Mouse (Mus musculus): Measurements from ENCODE around the gene Ell2.
A peak's percentile ranks its signal among the peaks of the same experiment; 100 is the strongest.

Gene Ell2

DNA sequence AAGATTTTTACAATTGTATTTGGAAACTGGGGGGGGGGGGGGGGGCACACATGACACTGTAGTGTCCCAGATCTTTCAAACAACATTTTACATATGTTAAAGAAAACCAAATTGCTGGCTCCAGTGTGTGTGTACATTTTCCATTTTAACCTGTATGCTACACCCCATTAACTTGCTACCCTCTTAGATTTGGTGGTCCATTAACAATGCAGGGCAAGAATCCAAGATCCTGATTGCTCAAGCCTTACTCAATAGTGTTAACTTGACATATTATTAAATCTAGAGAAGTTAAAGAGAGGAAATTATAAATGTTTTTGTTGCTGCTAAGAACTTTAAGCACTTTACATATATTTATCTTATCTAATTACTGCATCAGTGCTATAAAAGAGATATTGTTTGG, 24.2 kb downstream of the Ell2 start:
- ATAC-seq (ENCODE audit: insufficient number of reproducible peaks, low FRiP score, low TSS enrichment), result no peak

DNA sequence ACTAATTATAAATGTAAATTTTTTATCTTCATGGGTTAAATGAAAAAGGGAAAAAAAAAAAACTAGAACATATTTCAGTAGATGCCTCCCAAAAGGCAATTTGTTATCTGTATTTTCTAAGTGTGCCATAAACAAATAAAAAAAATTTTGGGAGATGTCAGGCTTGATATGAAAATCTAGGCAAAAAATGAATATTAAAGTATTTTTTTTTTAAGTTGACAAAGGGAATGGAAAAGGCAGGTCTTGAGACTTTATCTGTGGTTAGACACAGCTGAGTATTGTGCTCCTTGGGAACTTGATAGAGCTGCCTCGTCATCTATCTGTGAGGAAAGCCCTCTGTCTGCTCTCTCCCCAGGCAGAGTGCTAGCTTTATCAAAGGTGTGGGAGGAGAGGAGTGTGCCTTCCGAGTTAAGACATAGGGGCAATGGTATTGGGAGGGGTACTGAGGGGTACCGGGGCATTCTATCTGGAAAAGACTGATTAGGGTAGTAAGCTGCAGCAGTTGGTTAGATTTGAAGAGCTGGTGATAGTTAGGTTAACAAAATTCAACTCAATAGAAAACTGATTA, 27.1 kb downstream of the Ell2 start:
- ATAC-seq (ENCODE audit: insufficient number of reproducible peaks, low FRiP score, low TSS enrichment), result no peak

DNA sequence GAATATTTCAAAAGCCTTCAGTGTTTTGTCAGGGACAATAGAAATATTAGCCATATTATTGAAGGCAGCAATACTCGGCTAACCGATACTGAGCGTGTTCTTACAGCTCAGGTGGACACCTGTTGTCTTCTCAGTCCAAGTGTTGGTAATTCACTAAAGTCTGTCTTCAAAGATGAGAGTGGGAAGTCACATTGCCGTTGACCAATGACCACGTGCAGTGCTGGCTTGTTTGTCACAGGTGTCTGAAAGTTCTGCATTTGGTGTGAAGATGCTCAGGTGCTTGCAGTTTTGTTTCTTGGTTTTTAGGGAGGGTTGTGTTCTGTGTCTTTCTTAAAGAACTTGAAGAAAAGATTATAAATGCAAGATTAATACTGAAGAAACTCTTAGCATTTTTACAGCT, 27.7 kb downstream of the Ell2 start:
- ATAC-seq (ENCODE audit: insufficient number of reproducible peaks, low FRiP score, low TSS enrichment), result no peak

DNA sequence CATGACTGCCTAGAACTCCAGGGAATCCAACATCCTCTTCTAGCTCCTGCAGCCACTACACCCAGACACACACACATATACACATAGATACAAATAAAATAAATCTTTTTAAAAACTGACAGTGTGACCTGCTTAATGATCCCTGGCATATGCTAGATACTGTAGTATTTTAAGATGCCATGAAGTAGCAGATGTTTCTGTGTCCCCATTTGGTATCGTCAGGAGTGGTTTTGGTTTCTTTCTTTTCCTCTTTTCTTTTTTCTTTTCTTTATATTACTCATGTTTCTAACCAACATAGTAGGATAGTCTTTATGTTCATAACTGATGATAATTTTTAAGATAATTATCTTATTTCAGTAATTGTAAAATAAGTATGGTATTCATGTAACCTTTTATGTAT, 29.0 kb downstream of the Ell2 start:
- ATAC-seq (ENCODE audit: insufficient number of reproducible peaks, low FRiP score, low TSS enrichment), result no peak

DNA sequence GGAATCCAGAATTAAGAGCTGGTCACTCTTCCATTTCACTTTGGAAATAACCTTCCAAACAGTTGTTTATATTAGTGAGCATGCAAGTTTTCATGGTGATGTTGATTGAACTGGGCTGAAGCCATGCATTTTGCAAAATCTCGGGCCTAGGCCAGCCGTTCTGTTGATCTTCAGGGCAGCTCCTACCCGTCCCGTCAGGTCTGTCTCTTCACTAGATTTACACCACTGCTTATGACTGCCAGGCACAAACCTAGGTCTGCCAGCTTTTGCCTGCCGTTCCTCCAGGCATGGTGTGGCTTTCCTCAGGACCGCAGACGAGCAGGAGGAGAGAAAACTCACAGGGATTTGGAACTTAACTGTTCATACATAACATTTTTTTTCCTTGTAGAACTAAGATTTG, 31.4 kb downstream of the Ell2 start:
- ATAC-seq (ENCODE audit: insufficient number of reproducible peaks, low FRiP score, low TSS enrichment), result no peak

DNA sequence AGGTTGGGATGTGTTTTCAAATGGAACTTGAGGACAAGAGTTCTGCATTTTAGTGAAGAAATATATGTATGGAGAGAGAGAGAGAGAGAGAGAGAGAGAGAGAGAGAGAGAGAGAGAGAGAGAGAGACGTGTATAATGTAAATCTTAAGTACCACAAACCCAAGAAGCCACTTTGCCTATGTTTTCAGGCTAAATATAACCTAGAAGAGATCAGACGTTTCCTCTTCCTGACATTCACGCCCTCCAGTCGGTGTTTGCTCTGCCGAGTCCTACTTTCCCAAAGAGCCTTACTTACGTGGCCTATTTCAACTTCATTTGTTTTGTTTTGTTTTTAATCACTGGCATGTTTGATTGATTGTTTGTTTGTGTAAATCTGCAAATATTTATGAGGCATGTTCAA, 32.0 kb downstream of the Ell2 start:
- ATAC-seq (ENCODE audit: insufficient number of reproducible peaks, low FRiP score, low TSS enrichment), result no peak

DNA sequence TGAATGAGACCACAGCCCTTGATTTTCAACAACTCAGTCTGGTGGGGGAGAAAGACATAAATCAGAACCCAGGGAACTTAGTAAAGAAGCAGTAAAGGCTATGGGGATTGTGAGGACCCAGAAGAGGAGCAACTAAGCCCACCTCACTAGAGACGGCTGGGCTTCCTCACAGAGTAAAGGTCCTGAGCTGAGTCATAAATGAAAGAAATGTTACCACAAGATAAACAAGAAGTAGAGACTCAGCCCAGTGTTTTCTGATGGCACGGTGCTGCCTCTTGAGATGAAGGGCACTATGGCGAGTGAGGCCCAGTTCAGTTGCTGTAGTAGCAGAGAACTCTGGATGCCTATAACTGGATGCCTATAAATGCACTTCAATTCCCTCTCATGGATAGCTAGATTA, 32.4 kb downstream of the Ell2 start:
- ATAC-seq (ENCODE audit: insufficient number of reproducible peaks, low FRiP score, low TSS enrichment), result no peak

DNA sequence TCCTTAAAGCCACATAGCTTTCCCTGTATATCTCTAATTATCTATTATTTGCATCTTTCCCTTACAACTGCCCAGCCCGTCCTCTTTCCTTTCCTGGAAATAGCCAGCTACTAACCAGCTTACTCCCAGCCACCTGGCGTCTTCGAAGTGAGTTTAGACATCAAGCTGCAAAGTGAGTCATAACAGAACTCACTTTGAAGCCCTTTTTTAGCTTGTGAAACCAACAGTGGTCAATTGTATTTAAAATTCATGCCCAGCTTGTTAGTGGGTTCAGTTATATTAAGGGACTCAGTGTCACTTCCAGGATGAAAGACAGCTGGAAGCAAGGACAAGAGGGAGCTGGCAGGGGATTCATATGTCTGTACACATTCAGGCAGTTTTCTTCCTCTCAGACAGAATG, 33.5 kb downstream of the Ell2 start:
- no peak for ATAC-seq (ENCODE audit: insufficient number of reproducible peaks, low FRiP score, low TSS enrichment)

DNA sequence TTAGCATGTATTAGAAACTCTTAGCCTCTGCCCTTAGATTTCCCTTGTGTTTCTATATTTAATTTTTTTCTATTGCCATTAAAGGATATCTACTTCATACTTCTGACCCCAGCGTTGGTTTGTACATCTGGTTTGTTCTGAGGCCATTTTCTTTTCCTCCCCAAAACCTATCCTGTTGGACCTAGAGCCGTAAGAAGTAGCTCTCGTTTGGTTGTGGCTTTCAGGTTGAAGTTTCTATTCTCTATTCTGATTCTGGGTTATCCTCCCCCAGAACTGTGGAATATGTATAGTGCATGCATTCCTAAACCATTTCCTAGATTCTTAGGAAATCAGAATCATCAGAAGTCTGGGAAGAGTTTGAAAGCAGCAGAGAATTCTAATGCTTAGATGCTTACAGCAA, 34.6 kb downstream of the Ell2 start:
- ATAC-seq (ENCODE audit: insufficient number of reproducible peaks, low FRiP score, low TSS enrichment), result no peak

DNA sequence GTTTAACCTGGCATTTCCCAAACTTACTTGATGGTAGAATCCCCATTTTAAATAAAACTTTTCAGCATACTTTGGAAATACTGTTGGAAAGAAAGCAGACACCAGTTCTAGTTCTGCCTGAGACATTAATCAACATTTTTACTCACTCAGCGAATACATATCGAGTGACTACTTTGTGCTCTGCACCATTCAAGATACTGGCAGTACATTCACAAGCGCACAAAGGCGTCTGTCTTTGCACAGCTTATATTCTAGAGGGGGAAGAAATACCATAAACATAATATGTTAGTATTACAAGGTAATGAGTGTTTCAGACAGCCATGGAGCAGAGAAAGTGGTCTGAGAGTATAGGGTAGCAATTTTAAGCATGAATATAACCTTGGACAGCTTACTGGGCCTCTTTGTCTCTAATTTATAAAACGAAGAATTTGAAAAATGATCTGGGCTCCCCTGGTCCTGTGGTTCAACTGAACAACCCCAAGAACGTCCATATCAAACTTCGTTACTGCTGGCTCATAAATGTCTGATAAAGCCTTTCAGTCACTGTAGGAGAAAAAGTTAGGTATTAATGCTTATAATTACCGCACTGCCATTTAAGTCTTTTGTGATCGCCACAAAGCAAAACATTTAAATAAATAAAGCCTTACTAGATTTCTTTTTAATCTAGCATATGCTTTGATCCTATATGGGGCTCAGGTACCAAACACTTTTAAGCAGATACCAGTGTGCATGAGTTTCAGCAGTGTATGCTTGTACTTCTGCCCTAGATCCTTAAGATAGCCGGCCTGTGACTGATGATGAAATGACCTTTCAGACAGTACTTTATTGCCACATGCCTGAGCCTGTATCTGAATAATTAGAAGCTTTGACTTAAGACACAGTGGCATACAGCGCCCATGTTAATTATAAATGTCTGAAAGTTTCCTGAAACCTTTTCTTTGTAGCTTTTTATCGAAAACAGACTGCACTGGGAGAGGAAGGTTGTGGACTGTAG, 35.5 kb downstream of the Ell2 start:
- no peak for ATAC-seq (ENCODE audit: insufficient number of reproducible peaks, low FRiP score, low TSS enrichment)

DNA sequence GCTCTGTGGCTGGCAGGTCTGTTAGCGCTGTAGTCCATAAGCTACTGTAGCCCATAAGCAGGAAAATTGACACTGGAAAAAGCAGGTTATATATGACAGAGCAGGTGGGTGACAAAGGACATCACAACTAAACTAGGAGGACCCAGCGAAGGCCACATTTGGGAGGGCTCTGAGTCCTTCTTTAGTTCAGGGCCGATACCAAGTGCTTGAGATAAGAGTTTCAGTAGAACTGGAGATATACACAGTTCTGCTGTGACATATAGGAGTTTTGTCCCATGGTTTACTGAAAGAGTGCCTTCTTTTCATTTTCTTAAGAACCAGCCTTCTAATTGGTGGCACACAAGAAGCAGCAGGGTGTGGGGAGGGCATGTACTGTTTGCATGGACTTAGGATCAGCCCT, 36.4 kb downstream of the Ell2 start:
- ATAC-seq (ENCODE audit: insufficient number of reproducible peaks, low FRiP score, low TSS enrichment), result no peak

DNA sequence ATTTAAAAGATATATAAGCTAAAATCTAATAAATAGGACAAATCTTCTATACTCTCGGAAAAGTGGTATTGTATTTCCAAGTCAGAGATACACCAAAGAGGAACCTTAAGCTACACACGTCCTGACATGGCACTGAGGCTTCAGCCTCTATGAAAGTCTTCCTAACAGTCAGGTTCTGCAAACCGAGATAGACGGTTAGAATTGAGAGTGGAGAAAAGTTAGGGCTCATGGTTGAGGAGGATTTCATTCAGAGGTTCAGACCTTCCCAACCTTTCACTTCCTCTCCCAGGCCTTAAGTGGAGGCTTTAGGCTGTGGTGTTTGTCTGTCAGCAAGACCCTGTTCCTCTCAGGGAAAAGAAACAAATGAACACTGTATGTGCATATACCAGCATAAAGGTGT, 37.5 kb downstream of the Ell2 start:
- ATAC-seq (ENCODE audit: insufficient number of reproducible peaks, low FRiP score, low TSS enrichment), result no peak

DNA sequence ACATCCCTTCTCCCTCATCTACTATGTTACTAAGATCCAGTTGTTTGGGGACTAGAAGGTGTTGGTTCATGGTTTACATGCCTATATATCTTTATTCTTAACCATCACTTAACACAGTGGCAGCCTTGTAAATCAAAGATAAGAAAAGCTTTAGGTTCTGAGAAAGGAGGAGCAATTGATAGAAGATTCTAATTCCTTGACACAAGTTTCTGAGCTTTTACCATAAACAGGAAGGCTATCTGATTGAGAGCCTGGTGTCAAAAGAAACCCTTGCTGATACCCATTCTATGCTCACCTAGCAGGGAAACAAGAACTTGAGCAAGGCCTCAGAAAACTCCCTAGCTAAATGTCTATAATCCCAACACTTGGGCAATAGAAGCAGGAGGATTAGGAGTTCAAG, 38.8 kb downstream of the Ell2 start:
- ATAC-seq (ENCODE audit: insufficient number of reproducible peaks, low FRiP score, low TSS enrichment), result no peak

DNA sequence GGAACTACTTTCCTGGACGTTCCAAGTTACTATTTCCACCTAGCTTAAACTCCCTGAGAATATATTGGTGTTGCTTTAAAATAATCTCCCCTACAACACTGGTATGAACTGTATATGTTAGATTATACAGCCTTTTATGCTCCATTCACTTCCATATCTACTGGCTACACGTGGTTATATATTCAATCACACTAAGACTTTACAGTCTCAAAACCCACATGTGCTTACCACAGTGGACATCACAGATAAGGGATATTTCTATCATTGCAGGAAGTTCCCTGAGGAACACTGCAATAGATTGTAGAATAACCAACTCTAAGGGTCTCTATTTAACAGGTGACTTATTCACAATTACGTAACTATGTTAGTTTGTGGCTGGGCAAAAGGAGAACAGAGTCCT, 40.7 kb downstream of the Ell2 start:
- ATAC-seq (ENCODE audit: insufficient number of reproducible peaks, low FRiP score, low TSS enrichment), result no peak

DNA sequence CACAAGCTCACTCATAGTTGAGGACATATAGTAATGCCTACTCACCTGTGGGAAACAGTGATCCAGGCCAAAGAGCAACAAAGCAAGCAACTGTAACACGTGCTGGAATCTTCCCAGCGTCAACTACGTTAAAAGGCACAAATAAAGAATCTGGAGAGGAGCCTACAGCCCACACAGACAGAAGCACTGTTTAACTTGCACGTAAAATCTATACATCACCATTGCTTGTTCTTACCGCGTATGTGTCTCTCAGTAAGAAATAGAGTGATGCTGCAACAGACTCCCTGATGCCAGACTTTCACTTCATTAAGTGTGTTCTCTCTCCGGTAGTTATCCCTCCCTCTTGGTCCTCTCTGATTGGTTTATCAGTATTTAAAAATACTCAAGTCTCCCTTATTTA, 42.1 kb downstream of the Ell2 start:
- no peak for ATAC-seq (ENCODE audit: insufficient number of reproducible peaks, low FRiP score, low TSS enrichment)

DNA sequence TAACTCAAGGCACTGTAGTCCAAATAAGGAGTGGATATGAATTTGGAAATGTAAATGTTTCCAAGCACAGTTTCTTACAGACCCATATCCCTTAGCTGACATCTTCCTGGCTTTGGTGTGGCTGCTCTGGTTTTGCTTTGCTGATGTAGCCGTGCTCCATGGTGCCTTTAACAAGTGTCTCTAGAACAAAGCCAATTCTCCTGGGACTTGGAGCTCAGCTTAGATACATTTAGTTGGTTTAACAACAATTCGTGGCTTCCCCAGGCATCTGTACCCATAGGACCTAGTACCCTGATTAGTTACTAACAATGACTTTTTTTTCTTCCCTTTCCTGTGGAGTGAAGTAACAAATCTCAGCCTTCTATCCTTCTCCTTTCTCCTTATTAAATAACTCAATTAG, 44.2 kb downstream of the Ell2 start:
- ATAC-seq (ENCODE audit: insufficient number of reproducible peaks, low FRiP score, low TSS enrichment), result no peak

DNA sequence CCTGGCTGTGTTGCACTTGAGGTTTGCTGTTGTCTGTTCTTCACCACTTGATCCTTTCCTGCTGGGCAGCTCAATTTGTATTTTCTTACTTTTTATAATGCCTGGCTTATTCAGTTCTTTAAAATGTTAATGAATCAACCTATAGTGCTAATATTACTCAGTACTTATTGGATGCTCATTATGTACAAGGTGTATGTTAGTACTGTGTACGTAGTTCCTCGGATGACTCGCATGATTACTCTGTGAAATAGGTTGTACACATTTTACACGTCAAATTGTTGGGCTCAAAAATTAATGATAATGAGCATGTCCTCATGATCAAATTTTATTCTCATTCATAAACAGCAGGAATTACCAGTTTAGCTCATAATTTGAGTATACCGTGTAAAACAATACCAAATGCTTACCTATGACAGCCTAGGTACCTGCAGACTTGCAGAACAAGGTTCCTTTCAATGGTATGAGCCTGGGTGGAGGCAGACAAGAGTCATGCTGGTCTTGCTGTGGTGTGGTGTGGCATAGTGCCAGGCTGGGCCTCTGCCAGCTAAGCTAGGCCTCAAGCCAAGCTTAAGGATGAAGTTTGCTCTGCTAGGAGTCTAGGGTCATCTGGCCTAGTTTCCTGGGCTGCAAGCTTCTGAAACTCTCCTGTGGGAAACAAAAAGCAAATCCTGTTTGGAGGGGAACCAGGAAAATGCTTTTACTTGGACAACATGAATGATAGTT, 45.8 kb downstream of the Ell2 start:
- ATAC-seq (ENCODE audit: insufficient number of reproducible peaks, low FRiP score, low TSS enrichment), result peak; percentile 54; the same call in 1 of the 2 replicates

DNA sequence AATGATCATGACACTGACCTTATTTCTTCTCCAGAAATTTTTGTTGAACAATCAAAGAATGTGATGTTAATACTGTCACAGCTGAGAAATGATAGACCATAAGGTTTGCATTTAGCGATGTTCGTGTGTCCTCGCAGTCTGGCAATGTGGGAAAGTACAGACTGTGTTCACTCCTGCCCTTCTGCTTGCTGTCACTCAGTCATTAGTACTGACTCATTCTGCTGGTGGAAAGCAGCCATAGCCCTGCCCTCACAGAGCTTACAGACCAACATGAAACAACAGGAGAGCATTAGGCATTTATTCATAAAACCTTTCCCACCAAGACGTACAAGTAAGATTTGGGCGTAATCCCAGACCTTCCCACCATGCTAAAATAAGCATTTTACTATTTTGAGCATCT, 47.8 kb downstream of the Ell2 start:
- no peak for ATAC-seq (ENCODE audit: insufficient number of reproducible peaks, low FRiP score, low TSS enrichment)

DNA sequence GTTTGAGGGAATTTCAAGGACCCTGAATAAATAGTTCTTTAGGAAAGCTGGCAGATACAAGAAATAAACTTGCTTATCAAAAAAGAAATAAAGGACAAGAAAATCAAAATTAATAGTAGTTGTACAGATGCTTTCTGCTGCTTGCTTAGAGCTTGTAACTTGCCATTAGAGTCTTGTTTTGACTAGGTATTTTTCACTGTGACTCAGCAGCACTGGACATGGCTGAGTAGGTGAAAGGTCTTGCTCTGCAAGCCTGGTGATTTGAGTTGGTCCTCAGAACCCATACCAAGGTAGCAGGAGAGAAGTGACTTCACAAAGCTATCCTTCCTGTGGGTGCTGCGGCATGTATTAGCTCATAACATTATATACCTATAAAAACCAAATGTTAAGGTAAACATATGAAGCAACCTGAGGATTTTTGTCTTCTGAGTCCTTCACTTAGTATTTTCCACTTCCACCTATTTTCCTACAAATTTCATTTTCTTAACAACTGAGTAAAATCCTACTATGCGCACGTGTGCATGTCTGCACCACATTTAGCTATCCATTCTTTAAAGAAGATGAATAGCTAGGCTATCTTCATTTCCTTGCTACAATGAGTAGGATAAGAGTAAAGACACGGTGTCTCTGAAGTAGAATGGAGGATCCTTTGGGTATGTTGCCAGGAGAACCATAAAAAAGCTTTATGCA, 54.4 kb downstream of the Ell2 start:
- no peak for ATAC-seq (ENCODE audit: insufficient number of reproducible peaks, low FRiP score, low TSS enrichment)

DNA sequence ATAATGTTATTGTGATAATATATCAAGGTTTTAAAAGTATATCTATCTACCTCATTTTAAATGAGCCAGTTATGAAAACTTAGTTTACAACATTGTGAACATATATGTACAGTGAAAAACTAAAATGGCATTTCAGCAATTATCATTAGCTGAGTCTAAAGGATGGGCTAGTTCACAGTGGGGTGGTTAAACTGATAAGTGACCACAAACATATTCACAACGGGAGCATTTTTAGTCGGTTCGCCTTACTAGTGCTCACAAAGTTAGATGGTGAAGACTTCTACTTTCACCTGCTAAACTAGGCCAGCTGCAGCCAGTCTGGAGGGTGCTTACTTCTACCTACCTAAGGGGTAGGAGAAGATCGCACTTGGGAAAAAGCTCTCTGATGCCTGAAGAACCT, 56.2 kb downstream of the Ell2 start:
- no peak for ATAC-seq (ENCODE audit: insufficient number of reproducible peaks, low FRiP score, low TSS enrichment)

DNA sequence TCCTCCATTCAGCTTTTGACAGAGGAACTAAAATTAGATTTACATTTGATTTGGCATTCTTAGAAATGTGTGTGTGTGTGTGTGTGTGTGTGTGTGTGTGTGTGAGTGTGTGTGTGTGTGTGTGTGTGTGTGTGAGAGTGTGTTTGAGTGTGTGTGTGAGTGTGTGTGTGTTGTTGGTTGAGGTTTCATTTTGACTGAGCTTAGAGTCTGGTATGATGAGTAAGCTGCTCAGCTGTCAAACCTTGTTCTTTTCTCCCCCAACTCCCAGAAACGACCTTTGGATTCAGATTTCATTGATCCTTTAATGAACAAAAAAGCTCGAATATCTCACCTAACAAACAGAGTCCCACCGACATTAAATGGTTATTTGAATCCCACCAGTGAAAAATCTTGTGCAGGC, 56.7 kb downstream of the Ell2 start:
- no peak for ATAC-seq (ENCODE audit: insufficient number of reproducible peaks, low FRiP score, low TSS enrichment)
